Comparison of ENCODE assay signal across 8 mouse cellular contexts in the genomic region with DNA sequence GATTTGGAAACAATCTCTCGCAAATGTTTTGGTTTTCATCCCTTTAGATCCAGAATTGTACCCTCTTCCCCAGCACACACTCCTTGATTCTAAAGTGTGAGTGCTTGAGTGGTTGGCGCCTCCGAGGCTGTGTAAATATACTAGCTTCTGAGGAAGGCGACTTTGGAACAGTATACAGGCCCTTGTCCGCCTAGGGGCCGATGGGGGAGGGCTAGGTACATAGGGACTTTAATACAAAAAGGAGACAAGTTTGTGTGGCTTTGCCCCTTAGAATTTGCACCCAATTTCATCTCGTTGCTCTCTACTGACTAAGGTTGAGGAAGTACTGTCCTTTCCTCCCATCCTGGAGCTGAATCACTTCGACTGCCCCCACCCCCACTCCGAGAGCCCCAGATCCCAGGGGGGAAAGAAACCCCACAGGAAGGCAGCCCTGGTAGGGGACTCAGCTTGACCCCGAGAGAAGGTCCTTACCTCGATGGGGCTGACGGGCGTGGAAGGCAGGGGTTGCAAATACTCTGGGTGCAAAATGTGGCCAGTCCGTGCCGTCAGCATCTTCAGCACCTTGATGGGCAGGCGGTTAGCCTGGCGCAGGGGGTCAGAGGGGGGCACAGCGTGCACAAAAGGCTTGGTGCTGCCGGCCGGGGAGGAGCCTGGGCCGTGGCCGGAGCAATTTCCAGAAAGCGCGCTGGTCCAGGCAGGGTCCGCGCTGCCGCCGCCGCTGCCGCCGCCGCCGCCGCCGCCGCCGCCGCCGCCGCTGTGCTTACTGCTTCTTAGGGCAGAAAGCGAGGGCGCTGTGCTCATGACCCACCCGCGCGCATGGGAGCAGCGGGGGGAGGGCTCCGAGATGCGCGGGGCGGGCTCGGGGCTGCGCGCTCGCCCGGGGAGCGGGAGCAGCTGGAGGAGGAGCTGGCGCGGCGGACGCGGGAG. TPM values are rescaled to one million over a fixed set of nuclear protein-coding genes. Genes with fewer than 3 reads are reported as not detected.
DNase-seq lines count a peak whose midpoint lies in the region; ATAC-seq and TF ChIP-seq lines count a peak whose summit lies in the region.

No protein-coding gene starts in this region.

- no peak for ATAC-seq in megakaryocyte, adult 5-6 weeks (ENCODE audit: poor library complexity, severe bottlenecking)
- no peak for ATAC-seq in heart, embryonic 11.5 days (replicated peaks; ENCODE audit: insufficient number of reproducible peaks, low FRiP score, low TSS enrichment)
- peak; percentile 14 for ATAC-seq in kidney, embryonic 16.5 days (ENCODE audit: low FRiP score, low TSS enrichment)
- peak; percentile 6 for ATAC-seq in stomach, postnatal 0 days (ENCODE audit: low FRiP score, low TSS enrichment)
- ATAC-seq in erythroid progenitor cell, adult 5-6 weeks (replicated peaks; ENCODE audit: low FRiP score, poor library complexity, severe bottlenecking), result no peak

- H3K9me3 ChIP-seq in megakaryocyte, embryonic 14.5 days, result 0 out of 2 replicates have a peak, but pooled peaks cover 15% of the 10 kb centered on the region
- H3K9me3 ChIP-seq in heart, embryonic 11.5 days (replicated peaks; ENCODE audit: control insufficient read depth, low read length), result no peaks in the 10 kb centered on the region
- no peaks in the 10 kb centered on the region for H3K9me3 ChIP-seq in kidney, embryonic 16.5 days (ENCODE audit: low read length)
- no peaks in the 10 kb centered on the region for H3K9me3 ChIP-seq in stomach, postnatal 0 days (ENCODE audit: control insufficient read depth, low read length)

- H3K27ac ChIP-seq in heart, embryonic 11.5 days (ENCODE audit: low read depth, low read length), result peak overlapping the region; percentile 78
- H3K27ac ChIP-seq in kidney, embryonic 16.5 days (ENCODE audit: low read length), result peak overlapping the region; percentile 98
- peak overlapping the region; percentile 99 for H3K27ac ChIP-seq in stomach, postnatal 0 days (replicated peaks)

- no peak for TF ChIP-seq CTCF in stomach, postnatal 0 days (IDR thresholded peaks at IDR 0.05; ENCODE audit: low read depth)

- H3K4me2 ChIP-seq in heart, embryonic 11.5 days, result peak overlapping the region; percentile 89
- peak overlapping the region; percentile 66 for H3K4me2 ChIP-seq in kidney, embryonic 16.5 days (replicated peaks; ENCODE audit: low read depth, low read length)
- peak overlapping the region; percentile 94 for H3K4me2 ChIP-seq in stomach, postnatal 0 days (replicated peaks; ENCODE audit: low read depth)

- H3K36me3 ChIP-seq in megakaryocyte, embryonic 14.5 days (replicated peaks; ENCODE audit: low read length), result no peaks in the 10 kb centered on the region
- no peaks in the 10 kb centered on the region; the same call in 1 of the 2 replicates for H3K36me3 ChIP-seq in heart, embryonic 11.5 days (ENCODE audit: control insufficient read depth, insufficient read depth, low read length)
- peaks cover 17% of the 10 kb centered on the region for H3K36me3 ChIP-seq in kidney, embryonic 16.5 days (ENCODE audit: insufficient read depth, low read length)
- peaks cover 11% of the 10 kb centered on the region; the same call in 1 of the 2 replicates for H3K36me3 ChIP-seq in stomach, postnatal 0 days (ENCODE audit: control insufficient read depth, insufficient read depth, low read length)

- H3K9ac ChIP-seq in heart, embryonic 11.5 days (ENCODE audit: low read depth, low read length), result peak overlapping the region; percentile 72
- H3K9ac ChIP-seq in kidney, embryonic 16.5 days (replicated peaks; ENCODE audit: low read length), result peak overlapping the region; percentile 85
- H3K9ac ChIP-seq in stomach, postnatal 0 days (ENCODE audit: low read length), result peak overlapping the region; percentile 96

- peaks cover 70% of the 10 kb centered on the region for H3K4me1 ChIP-seq in megakaryocyte, embryonic 14.5 days
- H3K4me1 ChIP-seq in heart, embryonic 11.5 days (ENCODE audit: control insufficient read depth, insufficient read depth, low read length), result peaks cover 32% of the 10 kb centered on the region
- peaks cover 17% of the 10 kb centered on the region; the same call in 1 of the 2 replicates for H3K4me1 ChIP-seq in kidney, embryonic 16.5 days (ENCODE audit: insufficient read depth, low read length)
- peaks cover 5% of the 10 kb centered on the region; the same call in 1 of the 2 replicates for H3K4me1 ChIP-seq in stomach, postnatal 0 days (replicated peaks; ENCODE audit: control insufficient read depth, insufficient read depth)

- under 1% methylated on average over 50 of the region's 61 CpGs for WGBS in heart, embryonic 11.5 days (ENCODE audit: insufficient replicate concordance)
- under 1% methylated on average over 36 of the region's 61 CpGs for WGBS in kidney, embryonic 16.5 days
- under 1% methylated on average over 45 of the region's 61 CpGs for WGBS in stomach, postnatal 0 days

- peaks cover 94% of the 10 kb centered on the region for H3K27me3 ChIP-seq in megakaryocyte, embryonic 14.5 days (replicated peaks)
- H3K27me3 ChIP-seq in heart, embryonic 11.5 days (ENCODE audit: control insufficient read depth, insufficient read depth, low read length), result peaks cover 56% of the 10 kb centered on the region
- no peaks in the 10 kb centered on the region for H3K27me3 ChIP-seq in kidney, embryonic 16.5 days (ENCODE audit: insufficient read depth, low read length)
- no peaks in the 10 kb centered on the region for H3K27me3 ChIP-seq in stomach, postnatal 0 days (ENCODE audit: control insufficient read depth, insufficient read depth, low read length)

- DNase-seq in adrenal gland, postnatal 36 days, result peak; percentile 77 to 79
- peak; percentile 61 for DNase-seq in lung, postnatal 25 days (ENCODE audit: low spot score)
- DNase-seq in stomach, postnatal 0 days (ENCODE audit: low spot score), result peak; percentile 78

- TF ChIP-seq EP300 in stomach, postnatal 0 days (optimal IDR thresholded peaks at IDR 0.05), result no peak

- peak overlapping the region; percentile 92 for H3K4me3 ChIP-seq in megakaryocyte, embryonic 14.5 days (replicated peaks)
- peak overlapping the region; percentile 56 for H3K4me3 ChIP-seq in heart, embryonic 11.5 days (ENCODE audit: low read depth, low read length)
- peak overlapping the region; percentile 78 for H3K4me3 ChIP-seq in kidney, embryonic 16.5 days (ENCODE audit: low read length)
- H3K4me3 ChIP-seq in stomach, postnatal 0 days (ENCODE audit: low read depth, low read length), result peak overlapping the region; percentile 90

RNA-seq across cellular contexts. Expression of a gene that starts 2.4 kb away (rescaled TPM):
- 0.77 and 1.3 TPM in 2 replicates for polyA plus RNA-seq in megakaryocyte, embryonic 14.5 days (2012; ENCODE audit: insufficient read depth, low replicate concordance)
- 0.39 and 0.65 TPM in 2 replicates for total RNA-seq in megakaryocyte, adult 5-6 weeks (2015)
- 0.51 TPM in 1 of 2 replicates, not detected in the other for total RNA-seq in megakaryocyte, adult 5-6 weeks (2017)
- 10 to 100 TPM; 23.4 to 30.3 TPM for total RNA-seq in adrenal gland, postnatal 36 days (2021)
- polyA plus RNA-seq in heart, embryonic 11.5 days (2014; fragmentation: Nextera tagmentation; extraction: Ambion mirVana), result 2.3 and 3.3 TPM in 2 replicates
- 24.6 and 27.5 TPM in 2 replicates for polyA plus RNA-seq in kidney, embryonic 16.5 days (2015; fragmentation: Nextera tagmentation; extraction: Ambion mirVana)
- 10.0 and 11.3 TPM in 2 replicates for polyA plus RNA-seq in stomach, postnatal 0 days (2015; fragmentation: Nextera tagmentation; extraction: Ambion mirVana)
- total RNA-seq in erythroid progenitor cell, adult 5-6 weeks (2015; ENCODE audit: low replicate concordance), result not detected in 2 replicates
- not detected in 2 replicates for total RNA-seq in erythroid progenitor cell, adult 5-6 weeks (2017; ENCODE audit: low replicate concordance)

RNA-seq across cellular contexts. Expression of a gene that starts 32.5 kb away (rescaled TPM):
- polyA plus RNA-seq in megakaryocyte, embryonic 14.5 days (2012; ENCODE audit: insufficient read depth, low replicate concordance), result 7.1 and 12.7 TPM in 2 replicates
- total RNA-seq in megakaryocyte, adult 5-6 weeks (2015), result 10.9 and 11.2 TPM in 2 replicates
- total RNA-seq in megakaryocyte, adult 5-6 weeks (2017), result 12.6 and 15.6 TPM in 2 replicates
- 1 to 10 TPM; 5.2 to 7.2 TPM for total RNA-seq in adrenal gland, postnatal 36 days (2021)
- 0.23 and 0.70 TPM in 2 replicates for polyA plus RNA-seq in heart, embryonic 11.5 days (2014; fragmentation: Nextera tagmentation; extraction: Ambion mirVana)
- 0.45 and 0.76 TPM in 2 replicates for polyA plus RNA-seq in kidney, embryonic 16.5 days (2015; fragmentation: Nextera tagmentation; extraction: Ambion mirVana)
- 0.39 and 0.46 TPM in 2 replicates for polyA plus RNA-seq in stomach, postnatal 0 days (2015; fragmentation: Nextera tagmentation; extraction: Ambion mirVana)
- 12.2 TPM in 1 of 2 replicates, not detected in the other for total RNA-seq in erythroid progenitor cell, adult 5-6 weeks (2015; ENCODE audit: low replicate concordance)
- total RNA-seq in erythroid progenitor cell, adult 5-6 weeks (2017; ENCODE audit: low replicate concordance), result not detected in 2 replicates

Comparison
In these comparisons a context has a peak if more than half of its experiments do, and no peak if none do; other contexts are left out.
1. ATAC-seq: peak in kidney, embryonic 16.5 days (single experiment) and stomach, postnatal 0 days (single experiment); none in megakaryocyte, adult 5-6 weeks (single experiment), heart, embryonic 11.5 days (single experiment) and erythroid progenitor cell, adult 5-6 weeks (single experiment).
2. Peak in every context shown above with its lines, with median percentiles within 50 percentile points of each other: H3K4me3 ChIP-seq, DNase-seq, H3K27ac ChIP-seq, H3K4me2 ChIP-seq and H3K9ac ChIP-seq.